Mouse (Mus musculus) cerebellum, adult 11 months (tissue): ENCODE measurements around the gene Gm21915.

ENCODE experiments used
- DNase-seq: peaks from one replicate; pipeline ENCODE4 v3.0.0; 2022

The Gm21915 gene

DNA sequence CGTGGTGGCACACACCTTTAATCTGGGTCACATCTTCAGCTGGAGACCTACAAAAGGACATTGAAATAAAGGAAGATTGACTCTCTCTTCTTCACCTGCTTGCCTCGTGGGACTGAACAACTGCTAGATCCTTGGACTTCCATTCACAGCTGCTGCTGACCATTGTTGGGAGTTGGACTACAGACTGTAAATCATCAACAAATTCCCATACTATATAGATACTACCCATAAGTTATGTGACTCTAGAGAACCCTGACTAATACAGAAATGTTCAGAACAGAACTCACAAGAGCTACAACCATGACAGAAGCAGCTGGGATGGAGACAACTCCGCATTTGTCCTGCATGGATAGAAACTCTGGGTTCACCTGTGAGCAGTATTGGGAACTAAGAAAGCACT is at the start of gene Gm21915:
Gene Gm21915 (plus strand): TSS at position 301 of the 400 bp plus-strand sequence.
- no peak for DNase-seq

DNA sequence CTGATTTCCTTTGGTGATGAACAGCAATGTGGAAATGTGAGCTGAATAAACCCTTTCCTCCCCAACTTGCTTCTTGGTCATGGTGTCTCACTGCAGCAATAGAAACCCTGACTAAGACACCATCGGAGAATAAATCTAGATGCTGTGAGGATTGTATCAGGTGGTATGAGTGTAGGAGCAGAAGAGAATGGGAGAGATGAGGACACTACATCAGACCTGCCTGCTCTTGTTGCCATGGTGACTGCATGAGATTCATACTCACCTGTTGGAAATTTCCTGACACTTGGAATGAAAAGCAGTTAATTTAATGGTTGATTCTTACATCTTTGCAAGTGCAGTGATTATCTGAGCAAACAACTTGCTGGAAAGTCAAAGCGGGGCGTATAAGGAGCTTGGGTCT is 48.1 kb upstream of the Gm21915 start:
- DNase-seq, result no peak

DNA sequence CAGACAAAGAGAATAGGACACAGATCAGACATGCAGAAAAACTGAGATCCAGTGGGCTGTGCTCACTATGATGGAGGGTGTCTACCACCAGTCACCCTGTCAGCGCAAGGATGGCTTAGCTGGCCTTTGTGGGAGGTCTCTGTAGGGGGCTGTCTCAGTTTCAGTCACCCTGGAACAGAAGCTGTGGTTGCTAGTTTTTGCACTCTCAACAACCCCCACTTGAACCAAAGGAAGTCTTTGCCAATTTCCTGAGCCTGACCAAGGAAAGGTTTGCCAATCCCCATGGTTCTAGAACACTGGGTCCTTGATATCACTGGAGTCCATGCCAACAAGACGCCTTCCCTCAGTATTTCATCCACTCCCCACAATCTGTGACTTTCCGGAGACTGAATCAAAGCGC is 47.6 kb upstream of the Gm21915 start:
- DNase-seq, result no peak

DNA sequence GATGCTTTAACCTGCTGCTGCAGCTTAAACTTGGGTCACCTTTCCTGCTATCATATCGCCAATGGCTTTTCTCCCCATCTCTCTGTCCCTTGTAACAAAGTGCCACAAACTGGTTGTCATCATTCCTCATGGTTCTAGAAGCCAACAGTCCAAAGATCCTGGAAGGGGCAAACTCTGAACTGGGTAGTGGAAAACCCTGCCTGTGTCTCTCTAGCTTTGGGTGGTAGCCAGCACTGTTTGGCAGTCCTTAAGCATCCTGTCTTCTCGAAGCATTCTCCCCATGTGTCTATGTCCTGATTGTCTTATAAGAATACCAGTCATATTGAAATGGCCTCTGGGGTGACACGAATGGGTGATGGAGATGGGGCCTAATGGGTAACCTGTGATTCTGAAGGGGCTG is 45.1 kb upstream of the Gm21915 start:
- DNase-seq, result no peak

DNA sequence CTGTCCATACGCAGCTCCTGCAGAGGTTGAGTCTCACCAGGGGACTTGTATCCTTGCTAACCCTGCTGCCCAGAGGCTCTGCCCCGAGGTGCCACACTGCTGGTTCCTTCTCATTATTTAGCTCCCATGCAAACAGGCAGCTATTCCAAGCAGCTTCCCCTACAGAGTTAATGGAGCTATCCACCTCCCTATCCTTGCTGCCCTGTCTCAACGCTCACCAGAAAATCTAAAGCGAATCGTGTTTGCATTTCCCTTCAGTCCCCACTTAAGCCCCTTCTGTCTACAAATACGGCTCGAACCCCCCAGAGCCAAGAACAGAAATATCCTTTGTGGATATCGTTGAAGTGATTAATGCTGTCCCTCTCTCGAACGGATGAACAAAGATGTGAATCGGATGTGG is 43.8 kb upstream of the Gm21915 start:
- DNase-seq, result no peak

DNA sequence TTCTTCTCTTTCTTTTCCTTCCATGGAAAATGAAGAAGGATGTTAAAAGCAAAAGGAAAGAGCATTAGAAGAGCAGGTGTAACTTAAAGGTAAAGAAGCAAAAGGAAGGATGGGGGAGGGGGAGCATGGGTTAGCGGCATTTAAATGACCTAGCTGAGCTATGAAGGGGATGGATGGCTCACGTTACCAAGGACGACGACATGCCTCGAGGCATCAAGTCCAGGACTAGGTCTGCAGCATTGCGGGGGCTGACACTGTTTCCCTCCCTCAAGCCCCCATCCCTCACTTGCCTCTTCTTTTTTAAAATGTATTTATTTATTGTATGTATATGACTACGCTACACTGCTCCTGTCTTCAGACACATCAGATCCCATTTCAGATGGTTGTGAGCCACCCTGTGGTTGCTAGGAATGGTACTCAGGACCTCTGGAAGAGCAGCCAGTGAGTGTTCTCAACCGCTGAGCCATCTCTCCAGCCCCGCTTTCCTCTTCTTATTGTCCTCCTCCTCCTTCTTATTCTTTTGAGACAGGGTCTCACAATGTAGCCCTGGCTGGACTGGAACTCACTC is 43.2 kb upstream of the Gm21915 start:
- DNase-seq, result no peak

DNA sequence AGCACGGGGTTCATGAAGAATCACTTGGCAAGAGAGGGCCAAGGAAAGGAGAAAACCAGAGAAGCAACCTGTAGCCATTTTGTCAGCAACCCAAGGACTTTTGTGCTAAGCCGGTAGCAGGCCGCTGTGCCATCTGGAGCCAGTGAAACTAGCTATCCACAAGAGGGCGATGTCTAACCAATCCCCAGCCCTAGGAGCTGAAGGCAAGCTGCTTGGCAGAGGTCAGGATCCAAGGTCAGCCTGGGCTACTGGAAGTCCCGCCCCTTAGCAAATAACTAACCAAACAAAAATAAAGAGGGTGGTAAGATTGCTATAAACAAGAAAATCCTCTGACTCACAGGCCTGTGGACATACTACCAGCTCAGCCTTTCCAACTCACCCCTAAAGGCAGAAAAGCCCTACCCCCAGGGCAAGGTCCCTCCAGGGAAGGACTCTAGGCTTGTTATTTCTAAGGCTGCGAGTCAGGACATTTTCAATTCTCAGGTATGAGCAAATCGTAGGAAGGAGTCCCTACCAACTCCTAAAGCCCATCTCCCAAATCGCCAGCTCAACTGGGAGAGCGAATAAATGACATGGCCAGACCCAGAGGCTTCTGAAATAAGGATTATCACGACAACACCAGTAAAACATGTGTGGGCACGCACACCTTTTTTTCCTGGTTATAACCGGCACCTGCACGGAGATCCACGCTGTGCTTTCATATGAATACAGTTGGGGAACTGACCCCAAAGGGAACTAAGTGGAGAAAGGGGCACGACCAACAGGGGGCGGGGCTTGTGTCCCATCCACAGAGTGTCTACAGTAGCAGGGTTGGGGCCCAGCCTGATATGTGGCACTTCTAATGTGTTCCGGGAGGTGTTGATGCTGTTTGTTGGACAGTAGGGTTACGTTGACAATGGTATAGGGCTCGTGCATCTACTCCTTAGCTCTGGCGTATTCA is 42.0 kb upstream of the Gm21915 start:
- peak; percentile 65 for DNase-seq

DNA sequence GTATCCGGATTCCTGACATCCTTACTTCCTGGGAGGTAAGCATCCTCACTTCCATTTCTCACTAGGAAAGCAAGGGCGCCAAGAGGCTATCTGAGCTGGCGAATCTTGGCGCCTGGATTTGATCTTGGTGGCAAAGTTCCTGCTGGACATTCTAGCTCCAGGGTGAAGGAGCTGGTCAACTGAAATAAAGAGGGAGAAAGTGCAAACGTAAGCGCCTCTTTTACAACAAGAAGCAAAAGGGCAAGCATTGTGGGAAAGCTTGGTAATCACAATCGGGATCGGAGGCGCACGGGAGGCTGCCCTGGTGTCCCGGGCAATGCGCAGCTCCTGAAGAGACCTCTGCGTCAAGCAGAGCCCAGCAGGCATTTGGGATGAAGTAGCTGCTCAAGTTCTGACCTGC is 41.0 kb upstream of the Gm21915 start:
- no peak for DNase-seq

DNA sequence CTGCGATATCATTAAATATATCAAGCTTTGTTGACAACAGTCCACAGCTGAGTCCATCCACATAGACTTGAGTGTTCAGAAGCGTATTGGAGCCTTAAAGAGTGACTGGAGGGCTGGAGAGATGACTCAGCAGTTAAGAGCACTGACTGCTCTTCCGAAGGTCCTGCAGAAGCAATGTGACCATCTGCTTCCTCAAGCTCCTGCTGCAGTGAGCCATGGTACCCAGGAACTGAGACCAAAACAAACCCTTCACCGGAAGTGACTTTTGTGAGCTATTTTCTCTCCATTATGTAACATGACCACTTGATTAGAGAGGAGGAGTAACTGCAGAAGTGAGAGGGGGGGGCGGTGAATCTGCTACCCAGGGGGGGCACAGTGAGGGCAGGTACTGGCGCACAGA is 39.3 kb upstream of the Gm21915 start:
- DNase-seq, result no peak

DNA sequence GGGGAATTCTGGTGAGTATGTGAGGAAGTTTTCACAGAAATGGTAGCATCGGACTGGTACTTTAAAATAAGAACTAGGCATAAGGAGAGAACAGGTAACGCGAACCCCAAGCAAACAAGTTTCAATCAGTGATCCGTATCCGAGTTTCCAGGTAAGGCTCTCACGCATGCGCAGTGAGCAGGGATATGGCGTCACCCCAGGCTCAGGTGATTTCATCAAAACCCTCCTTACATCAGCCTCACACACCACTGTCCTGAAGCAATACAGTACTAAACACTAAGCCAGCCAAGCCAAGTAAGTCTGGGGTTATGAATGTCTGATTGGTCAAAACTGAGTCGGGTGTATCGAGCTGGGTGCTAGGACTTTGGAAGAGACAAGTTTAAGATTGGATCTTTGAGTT is 38.9 kb upstream of the Gm21915 start:
- no peak for DNase-seq

DNA sequence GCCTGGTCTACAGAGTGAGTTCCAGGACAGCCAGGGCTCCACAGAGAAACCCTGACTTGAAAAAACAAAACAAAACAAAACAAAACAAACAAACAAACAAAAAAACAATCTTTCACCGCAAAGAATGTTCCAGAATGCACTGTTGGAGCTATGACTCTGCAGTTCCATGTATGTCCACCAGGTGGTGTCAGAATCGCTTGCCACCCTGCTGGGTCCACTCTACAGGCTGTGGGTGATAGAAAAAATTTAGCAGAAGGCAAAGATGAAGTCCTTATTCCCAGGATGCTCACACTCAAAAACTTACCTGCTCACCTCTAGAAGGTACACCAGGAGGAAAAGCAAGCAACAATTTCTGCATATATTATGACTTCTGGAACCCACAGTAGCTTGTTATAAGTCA is 34.4 kb upstream of the Gm21915 start:
- peak; percentile 67 for DNase-seq

DNA sequence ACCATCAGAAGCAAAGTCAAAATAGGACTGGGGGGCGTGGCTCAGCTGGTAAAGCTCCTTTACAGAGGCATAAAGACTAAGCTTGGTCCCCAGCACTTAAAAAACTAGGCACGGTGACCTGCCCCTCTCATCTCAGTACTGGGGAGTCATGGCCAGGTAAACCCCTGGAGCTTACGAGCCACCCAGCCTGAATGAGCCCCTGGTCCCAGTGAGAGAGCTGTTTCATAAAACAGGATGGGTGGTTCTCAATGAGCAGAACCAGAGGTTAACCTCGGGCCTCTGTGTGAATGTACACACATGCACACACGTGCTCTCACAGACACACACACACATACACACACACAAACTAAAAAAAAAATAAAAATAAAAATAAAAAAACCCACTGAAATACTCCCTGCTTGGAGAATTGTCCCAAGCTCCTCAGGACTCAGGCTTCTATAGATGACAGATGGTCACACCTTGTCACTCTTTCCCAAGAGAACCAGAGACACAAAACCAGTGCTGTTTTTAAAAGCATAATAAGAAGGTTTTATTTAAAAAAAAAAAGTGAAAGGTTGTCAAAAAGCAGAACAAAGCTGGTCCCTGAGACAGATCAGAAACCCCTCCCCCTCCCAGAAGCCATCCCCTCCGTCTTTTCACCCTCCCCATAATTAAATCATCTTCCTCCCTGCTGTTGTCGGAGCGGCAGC is 32.6 kb upstream of the Gm21915 start:
- DNase-seq, result no peak

DNA sequence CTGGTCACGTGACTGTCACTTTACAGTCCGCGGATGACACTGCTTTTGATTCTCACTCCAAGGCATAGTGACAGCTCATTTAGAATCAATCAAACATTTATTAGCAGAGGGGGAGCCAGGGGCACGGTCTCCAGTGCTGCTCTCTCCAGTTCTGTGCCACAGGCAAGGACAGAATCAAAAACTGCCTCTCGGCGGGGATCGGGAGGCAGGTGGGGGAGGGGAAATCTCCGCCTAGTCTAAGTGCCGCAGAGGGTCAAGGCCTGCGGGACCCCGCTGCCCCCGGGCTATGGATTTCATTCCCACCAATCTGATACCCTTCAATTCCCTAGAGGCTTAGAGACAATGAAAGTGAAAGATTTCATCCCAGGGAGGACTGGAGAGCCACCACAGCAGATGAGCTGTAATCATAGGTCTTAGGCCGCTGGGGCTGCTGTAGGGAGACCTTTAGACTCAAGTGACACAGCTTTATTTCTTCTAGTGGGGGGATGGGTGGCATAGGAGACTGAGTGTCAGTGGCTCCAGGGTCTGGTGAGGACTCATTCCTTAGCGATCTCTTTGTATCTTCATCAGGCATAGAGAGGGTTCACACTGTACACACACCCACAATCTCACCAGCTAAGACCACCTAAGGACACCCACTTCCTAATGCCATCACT is 31.9 kb upstream of the Gm21915 start:
- DNase-seq, result peak; percentile 59

DNA sequence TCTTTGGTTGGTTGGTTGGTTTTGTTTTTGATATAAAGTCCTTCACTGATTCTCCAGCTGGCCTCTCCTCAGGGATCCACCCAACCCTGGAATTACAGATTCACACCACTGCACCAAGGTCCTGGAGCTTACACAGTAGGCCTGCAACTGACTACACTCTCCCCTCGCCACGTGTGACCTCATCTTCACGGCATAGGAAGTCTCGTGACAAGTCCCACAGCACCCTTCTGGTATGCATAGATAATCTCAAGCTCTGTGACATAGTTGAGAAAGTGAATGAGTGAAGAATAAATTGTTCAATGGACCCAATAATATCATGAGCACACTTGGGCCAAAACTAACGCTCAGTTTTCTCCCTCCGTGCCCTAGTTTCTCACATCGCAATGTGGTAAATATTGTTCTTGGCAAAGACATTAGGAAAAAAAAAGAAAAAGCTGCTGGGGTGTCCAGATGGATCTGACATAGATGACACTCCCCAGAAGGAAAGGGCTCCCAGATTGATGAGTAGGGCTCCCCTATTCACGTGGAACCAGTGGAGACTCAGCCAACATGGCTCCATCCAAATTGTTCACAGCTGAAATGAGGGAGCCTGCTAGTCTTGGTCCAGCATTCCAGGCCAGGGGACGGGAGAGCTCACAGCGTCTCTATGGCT is 30.8 kb upstream of the Gm21915 start:
- no peak for DNase-seq

DNA sequence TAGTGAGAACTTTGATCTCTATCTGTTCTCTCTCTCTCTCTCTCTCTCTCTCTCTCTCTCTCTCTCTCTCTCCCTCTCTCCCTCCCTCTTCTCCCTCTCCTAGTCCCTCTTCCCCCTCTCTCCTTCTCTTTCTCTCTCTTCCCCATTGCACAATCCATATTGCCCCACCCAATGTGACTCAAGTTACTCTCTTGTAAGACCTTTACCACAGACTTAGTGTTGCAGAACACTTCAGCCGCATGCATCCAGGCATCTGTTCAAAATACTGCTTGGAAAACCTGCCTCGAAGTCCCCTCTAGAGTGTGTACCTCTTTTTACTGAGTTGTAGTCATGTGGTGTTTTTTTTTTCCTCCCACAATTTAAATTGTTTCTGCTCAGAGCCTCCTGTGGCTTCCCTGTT is 29.1 kb upstream of the Gm21915 start:
- DNase-seq, result no peak

DNA sequence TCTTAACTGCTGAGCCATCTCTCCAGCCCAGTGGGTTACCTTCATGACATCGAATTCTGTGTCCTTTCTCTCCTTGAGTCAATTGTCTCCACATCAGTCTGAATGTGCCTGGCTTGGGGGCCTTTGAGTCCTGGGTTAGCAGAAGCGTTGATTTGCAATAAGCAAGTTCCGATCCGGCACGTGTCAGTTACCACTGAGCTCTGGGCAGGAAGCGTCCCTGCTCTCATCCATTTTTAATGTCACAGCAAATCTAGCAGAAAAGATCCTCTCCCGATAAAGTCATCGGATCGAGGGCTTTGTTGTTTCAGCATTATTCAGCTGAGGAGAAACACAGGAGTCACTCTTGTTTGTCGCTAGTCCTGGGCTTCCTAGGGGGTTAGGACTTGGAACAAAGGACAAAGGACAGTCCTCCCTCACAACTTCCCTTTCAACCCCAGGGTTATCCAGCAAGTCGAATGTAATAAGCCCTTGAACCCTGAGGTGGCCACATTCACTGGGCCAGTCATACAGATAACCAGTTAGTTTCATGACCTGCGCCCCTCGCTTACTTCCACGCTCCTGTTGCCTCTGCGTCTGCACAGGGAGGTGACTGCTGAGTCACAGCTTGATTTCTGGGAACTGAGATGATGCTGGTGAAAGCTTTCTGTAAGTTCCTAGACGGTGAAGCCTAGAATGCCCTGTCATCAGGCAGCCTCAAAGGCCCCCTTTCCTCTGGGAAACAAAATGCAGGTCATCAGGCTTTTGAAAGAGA is 27.8 kb upstream of the Gm21915 start:
- DNase-seq, result no peak

DNA sequence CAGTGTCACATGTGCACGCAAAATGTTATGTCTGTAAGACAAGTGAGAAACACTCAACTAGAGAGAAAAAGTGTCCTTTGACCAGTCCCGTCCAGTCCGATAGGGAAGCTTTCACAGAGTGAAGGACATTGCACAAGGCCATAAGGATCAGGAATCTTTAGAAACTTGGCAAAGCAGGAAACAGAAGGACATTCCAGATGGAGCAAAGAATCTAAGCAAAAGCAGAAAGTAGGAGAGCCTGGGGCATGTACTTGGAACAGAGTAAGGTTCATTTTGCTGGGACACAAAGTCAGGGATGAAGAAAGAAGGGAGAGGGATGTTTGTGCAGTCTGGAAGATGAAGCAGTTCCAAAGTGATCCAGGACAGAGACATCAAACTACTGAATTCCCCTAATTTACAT is 21.0 kb upstream of the Gm21915 start:
- no peak for DNase-seq

DNA sequence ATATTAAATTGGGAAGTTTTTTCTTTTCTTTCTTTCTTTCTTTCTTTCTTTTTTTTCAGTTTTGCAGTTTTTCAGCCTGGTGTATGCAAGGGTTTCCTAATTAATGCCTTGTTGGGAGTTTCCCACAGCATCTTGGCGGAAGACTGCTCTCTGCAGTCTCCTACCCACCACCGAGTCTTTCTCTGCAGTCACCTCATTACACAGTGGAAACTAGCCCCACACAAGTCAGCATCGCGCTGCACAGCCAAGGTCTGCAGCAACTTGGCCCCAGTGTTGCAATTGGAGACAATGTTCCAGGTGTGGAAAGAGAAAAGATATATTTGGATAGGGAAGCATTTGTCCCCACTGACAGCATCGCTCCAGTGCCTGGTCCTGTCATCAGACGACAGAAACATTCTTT is 20.4 kb upstream of the Gm21915 start:
- no peak for DNase-seq

DNA sequence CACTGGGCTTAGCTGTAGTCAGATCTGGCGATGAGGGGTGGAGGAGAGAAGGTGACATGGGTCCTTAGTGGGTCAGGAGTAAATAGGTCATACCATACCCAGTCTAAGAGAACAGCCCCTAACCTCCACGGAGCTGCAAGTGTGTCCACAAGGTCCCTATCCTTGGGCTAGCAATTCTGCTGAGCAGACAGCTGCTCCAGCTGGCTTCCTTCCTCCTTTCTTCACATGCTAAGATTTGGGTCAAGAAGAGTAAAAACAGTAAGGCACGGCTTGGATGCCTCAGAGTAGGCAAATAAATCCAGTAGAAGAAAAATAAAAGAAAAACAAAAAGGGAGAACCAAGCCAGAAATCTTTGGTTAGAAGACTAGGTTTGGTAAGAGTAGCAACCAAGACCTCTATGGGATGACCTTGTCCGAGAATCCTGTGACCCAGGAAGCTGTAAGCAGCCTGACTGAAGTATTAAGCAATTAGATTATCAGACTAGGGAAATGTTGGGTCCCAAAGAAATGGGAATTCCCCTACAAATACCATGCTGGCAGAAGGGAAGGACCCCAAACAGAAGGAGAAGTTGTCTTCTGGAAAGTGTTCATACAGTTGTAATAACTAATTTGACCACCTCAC is 19.1 kb upstream of the Gm21915 start:
- no peak for DNase-seq

DNA sequence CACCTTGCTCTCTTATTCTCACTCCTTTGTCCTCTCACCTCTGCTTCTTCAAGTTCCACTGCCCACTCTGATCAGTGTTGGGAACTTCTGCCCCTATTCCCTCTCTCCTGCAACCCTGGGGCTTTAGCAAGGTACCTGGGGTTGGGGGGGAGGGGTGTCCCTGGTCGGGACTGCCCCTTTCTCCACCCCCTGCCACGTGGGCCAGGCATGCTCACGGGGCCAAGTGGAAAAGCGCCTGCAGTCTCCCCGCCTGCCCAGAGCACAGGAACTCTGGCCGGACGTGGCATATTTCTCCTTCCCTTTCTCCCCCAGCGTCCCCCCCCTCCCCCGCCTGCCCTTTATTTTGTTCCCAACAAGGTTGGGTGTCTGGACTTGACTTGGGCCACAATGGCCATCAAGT is 17.7 kb upstream of the Gm21915 start:
- no peak for DNase-seq

DNA sequence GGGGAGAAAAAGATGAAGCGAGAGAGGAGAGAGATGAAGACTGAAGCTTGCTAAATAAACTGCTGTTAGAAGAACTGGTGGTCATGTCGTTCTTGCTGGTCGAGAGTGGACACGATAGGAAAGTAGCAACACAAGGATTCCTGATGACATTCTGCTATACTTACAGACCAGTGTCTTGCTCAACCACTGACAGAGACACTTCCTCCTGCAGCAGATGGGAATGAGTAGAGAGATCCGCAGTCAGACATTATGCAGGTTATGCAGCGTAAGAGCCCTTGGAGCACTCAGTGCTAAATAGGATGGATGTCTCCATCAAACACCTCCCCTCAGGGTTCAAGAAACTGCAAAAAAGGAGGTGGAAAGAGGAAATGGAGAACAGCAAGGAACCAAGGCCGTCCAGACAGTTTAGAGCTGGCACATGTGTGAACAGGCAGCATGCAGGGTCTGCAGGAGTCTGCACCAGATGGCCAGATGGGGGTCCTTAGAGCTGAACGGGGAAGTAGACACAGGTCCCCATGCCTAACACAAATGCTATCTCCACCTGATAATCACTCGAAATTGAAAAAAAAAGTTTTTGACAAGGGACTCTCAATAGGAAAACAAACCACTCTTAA is 4.1 kb upstream of the Gm21915 start:
- no peak for DNase-seq
